Mouse (Mus musculus) megakaryocyte, adult 5-6 weeks (primary cell): ENCODE data around the gene Ercc6. TPM values are rescaled to one million over a fixed set of nuclear protein-coding genes. Genes with fewer than 3 reads are reported as not detected.
A peak's percentile ranks its signal among the peaks of the same experiment; 100 is the strongest.

Experiments
- ATAC-seq: 2 replicates; pipeline ENCODE4 v1.8.0; 2016; ENCODE audit warnings: mild to moderate bottlenecking, inconsistent platforms; ENCODE audit not compliant: poor library complexity, severe bottlenecking
- total RNA-seq, 2 experiments: library from RNA; stranded (forward) in 1 of 2; stranded (reverse) in 1 of 2; fragments of 153-499, 151-499 nt in 1 of 2; fragments of 221-1000, 200-1000 nt in 1 of 2; gene quantifications; 2 replicates each; pipeline versions ENCODE4 v1.2.3 to v1.2.4; 2015 to 2017

The Ercc6 gene
- total RNA-seq, 2 experiments from 2014 or later = 7.2 to 8.7 TPM

DNA sequence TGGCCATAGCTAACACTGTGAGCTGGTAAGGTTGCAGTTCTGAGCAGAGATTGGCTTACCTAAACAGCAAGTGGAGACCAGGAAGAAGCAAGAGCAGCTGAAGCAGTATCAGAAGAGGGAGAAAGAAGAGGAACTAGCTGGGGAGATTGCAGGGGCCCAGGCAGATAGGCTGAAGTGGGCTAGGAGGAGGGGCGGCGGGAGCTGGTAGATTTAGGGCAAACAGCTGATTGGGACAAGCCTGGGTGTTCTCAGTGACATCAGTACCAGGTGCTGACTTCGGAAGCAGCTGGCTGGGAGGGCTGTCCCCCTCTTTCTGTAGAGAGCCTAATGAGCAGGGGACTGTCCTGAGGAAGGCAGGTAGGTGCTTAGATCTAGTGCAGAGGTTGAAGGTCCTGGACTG, 48.1 kb downstream of the Ercc6 start:
- ATAC-seq = no peak

DNA sequence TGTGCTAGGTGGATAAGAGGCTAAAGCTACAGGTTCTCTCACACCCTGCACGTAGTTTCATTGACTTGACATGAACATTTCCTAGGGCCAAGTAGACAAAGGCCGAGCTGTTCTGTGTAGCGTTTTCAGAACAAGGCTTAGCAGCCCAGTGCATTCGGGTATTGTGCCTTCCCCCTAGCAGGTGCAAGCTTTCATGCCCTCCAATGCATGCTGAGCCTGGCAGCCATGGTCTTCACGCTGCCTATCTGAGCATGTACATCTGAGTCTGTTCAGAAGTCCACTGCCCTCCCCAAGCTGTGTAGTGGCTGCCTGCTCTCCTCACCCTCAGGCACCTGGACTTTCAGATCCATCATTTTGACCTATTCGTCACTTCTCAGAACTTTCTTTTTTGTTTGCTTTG, 50.3 kb downstream of the Ercc6 start:
- no peak for ATAC-seq

DNA sequence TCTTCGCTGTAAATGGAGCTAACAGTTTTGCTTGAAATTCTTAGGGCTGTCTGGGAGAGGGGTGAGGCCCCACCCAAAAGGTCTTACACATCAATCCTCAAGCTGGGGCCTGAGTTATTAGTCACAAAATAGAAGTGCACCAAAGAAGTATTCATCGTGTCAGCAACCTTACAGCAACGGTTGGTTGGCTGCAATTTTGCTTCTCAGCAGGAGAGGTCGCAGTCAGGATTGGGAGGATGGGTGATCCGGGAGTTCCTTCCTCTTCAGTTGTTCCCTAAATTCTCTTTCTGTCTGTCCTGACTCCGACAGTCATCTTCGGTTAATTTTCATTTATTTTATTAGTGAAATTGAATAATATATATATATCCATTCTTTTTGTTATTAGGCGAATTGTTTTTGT, 59.2 kb downstream of the Ercc6 start:
- ATAC-seq = no peak

DNA sequence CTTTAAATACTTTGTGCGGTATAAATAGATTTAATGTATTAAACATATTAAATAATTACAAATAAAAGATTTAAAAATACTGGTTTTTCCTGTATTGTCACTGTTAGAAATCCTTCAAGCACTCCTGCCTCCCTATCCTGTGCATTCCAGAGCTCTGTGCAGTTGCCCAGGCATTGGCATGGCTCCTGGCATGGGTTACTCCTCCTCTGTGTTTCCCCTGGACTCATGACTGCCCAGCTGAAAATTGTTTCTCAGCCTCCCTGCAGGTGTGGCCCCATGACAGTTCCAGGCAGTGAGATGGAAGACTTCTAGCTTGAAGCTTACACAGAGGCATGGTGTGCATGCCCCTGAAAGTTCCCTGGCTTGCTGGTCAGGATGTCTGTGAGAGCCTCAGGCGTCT, 65.1 kb downstream of the Ercc6 start:
- no peak for ATAC-seq

DNA sequence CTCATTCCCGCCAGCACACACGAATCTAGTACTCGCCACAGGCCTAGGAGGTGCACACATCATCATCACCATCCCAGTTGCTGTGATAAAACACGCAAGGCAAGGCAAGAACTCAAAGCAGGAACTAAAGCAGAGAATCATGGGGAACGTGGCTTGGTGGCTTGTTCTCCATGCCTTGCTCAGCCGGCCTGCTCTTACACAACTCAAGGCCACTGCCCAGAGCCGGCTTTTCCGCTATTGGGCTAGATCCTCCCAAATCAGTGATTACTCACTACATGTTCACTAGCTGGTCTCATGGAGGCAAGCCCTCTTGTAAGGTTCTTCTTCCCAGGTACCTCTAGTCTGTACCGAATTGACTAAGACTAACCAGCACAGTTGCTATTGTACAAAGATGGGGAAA, 70.4 kb downstream of the Ercc6 start:
- ATAC-seq = no peak

DNA sequence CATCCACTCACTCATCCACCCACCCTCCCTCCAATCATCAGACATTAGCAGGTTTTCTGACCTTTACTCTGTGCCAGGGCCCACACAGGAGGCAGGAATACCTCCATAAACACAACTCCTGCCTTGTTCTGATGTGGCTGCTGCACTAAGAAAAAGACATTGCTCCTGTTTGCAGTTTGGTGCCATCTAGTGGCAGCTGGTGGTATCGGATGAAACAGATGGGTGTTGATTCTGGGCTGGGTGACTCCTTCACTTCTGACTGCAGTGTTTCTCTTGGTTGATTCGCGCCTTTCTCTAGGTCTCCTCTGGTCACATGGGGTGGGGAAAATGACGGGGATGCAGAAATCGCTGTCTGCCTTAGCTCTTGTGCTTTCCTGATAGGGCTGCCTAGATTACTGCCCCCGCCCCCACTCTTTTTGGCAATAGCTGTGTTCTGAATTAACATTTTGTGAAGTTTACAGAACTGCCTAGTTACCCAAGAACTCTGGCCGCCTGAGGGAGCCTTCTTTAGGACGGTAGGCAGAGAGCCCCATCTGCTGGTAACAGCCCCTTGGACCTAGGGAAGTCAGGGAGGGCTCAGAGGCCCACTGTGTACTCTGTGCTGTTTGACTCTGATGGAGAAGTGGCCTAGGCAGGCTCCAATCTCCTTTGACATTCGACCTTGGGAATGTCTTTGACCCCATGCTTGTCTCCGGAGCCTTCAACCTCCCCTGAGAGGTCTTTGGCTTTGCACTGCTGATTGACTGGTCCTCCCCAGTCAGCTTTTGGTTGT, 73.9 kb downstream of the Ercc6 start:
- ATAC-seq = peak; percentile 51; the same call in 1 of the 2 replicates

DNA sequence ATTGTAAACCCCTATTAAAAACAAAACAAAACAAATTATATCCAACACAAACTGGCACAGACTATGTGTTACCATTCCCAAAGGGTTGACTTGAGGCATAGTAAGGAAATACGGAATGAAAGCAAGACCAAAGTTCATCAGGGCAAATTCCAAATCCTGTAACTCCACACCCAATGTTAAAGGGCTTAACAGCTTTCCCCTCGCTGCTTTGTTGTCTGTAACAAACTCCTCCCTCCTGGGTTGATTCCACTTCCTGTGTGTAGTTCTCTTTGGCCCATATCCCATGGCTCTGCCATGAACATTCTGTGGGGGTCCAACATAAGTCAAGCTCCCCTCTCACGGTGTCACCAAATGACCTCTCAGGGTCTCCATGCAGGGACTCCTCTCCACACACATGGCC, 77.1 kb downstream of the Ercc6 start:
- no peak for ATAC-seq

DNA sequence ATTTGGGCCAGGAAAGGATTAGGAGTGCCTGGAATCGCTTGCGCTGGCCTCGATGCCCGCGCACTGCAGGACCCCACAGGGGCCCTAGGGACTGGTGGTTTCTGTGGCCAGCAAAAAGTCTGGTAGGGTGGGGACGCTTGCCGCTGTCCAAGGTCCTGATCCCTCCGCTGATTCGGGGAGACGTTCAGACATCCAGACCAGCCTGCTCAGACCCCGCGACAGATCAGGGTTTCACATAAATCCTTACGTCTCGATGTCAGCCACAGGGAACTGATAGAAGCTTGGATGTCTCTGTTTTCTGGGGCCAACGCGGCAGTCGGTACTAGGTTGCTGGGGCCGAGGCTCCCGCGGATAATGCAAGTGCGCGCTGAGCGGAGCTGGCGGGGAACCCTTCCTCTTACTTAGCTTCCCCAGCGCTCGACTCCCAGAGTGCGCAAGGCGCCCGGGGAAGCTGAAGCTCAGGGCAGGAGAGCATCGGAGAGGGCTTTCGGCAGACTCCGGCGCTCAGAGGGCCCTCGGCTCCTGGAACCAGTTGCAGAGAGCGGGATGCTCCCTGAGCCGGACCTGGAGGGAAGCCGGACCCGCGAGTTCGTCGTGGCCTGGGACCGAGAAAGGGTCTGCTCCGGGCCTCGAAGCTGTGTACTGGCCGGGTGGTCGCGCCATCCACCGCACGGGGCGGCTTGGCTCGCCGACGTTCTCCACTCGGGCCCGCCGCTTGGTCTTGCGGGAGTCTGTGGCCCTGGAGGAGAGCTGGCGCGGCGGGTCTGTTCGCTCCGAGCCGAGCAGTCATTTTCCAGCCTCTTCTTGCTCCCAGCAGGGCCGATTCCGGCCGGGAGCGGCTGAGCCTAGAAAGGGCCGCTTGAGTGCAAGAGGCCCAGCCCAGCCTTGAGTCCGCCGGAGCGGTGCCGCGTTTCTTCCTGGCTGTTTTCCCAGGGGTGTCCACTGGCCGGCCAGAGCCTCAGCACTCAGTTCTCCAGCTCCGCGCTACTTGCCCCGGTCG, 84.2 kb downstream of the Ercc6 start:
- ATAC-seq = 0 out of 2 replicates have a peak, but pooled peaks have one; percentile 33

DNA sequence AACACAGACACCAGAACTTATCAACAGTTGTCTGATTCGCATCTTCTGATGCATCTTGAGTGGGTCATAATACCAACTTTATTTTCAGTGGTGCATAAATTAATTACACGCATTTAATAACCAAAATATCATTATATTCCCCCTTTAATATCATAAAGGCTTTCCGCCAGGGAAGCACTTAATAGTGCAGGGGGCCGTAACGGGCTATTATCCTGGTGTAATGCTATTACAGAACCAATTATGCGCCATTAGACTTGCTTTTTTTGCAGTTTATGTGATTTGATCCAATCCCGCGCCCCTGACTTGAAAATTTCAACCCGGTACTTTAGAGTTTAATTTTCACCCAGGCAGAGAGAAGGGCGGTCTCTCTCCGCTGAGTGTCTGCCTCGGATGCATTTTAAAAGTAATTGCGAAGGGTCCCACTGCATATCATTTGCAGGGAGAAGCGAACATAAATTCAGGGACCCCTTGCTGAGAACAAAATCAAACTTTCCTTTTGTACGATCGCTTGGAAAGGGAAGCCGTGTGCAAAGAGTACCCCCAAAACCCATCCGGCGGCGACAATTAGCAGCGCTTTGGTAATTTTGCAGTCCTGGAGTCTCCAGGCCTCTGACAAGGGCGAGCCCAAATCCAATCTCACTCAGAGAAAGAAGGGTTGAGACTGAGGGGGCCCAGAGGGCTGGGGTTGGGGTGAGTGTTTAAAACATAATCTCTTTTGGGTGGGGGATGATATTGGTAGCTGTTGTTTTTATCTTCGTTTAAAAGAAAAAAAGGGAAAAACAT, 85.3 kb downstream of the Ercc6 start:
- ATAC-seq = no peak

DNA sequence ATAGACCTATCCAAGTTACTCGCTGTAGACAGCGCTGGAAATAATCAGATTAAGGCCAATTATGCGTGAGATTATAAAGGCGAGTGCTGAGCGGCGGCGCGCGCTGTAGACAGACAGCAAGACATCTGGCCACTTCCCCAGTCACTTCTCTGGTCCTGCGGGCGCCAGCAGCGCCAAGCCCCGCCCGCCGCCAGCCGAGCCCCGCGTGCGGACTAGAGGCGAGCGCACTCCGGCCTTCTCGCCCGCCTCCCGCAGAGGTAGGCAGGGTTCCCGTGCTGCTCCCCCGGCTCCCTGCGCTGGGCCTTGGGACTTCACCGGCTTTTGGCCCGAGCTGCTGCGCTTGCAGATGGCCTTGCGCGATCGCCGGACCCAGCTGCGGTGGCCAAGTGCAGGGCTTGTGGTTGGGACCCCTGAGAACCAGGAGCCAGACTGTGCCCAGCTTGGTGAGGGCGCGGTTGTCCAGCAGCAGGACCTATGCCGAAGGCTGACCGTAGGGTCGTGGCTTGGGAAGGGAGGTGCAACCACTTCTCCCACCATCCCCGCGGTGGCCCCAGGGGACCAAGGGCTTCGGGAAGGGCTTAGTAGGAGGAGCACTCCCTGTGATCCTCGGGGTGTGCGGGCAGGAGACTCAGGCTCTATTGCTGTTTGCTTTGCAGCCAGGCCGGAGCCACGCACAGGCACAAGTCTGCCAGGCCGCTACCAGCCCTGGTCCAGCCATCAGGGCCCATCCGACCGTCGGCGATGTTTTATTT, 86.1 kb downstream of the Ercc6 start, which contains the start of gene Prrxl1:
Gene Prrxl1 (plus strand): TSS at position 118 of the 752 bp plus-strand sequence.
- no peak for ATAC-seq

DNA sequence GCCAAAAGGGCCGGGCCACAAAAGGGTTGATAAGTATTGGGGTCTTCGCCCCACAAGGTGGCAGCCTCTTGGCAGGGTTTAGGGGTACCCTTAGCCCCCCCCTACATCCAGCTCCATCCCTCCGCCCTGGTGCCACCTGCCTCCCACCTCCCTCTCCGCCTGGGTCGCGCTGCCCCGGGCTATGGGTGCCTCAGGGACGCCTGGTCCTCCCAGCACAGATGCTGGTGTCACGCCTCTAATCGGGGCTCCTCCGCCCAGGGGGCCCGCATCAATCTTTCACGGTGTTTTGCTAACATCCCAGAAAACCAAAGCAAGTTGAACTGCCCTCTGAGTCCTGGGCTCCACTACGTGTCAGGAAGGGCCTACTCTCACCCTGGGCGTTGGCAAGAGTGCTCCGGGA, 86.8 kb downstream of the Ercc6 start:
- no peak for ATAC-seq

DNA sequence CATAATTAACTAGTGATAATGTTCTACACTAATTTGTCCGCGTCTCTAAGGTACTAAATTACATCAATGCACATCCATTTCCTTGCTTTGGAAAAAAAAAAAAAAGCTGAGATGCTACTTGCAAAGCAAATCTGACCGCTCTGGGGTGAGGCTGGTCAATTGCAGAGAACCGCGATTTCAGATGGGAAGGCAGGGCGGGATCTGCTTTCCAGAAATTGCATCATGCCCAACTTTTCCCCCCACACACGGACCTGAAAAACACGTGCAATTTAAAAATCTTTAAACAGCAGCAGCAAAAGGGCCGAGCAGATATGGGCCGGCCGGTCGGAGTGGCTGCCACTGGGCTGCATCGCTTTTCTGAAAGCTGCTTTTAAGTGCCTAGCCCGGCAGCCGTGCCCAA, 92.2 kb downstream of the Ercc6 start:
- no peak for ATAC-seq

DNA sequence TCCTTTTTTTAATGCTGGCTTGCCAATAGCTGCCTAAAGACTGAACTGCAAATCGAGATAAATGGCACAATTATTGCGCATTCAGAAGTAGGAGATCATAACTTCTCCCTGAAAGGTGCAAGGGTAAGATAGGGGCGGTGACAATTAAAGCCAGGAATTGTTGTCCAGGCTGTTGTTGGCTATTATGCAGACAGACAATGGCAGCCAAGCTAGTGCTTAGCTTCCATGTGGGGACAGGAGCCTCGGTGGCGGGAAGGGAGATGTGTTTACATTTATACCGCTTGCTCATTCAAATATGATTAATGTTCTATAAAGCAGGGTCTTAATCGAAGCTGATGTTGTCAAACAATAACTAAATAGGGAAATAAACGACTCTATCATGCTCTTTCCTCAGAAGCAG, 93.0 kb downstream of the Ercc6 start:
- no peak for ATAC-seq

DNA sequence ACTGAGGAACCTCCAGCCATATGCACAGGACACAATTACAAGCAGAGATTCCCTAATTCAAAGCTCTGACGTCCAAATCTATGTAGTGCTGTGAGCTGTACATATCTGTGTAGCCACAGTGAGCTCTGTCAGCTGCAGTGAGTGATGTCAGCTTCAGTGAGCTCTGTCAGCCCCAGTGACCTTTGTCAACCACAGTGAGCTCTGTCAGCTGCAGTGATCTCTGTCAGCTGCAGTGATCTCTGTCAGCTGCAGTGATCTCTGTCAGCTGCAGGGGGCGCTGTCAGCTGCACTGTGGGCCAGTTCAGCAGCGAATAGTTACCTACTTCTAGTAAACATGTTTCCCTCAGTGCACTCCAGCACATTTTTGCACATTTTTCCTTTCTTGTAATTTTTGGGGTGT, 96.1 kb downstream of the Ercc6 start:
- ATAC-seq = no peak

DNA sequence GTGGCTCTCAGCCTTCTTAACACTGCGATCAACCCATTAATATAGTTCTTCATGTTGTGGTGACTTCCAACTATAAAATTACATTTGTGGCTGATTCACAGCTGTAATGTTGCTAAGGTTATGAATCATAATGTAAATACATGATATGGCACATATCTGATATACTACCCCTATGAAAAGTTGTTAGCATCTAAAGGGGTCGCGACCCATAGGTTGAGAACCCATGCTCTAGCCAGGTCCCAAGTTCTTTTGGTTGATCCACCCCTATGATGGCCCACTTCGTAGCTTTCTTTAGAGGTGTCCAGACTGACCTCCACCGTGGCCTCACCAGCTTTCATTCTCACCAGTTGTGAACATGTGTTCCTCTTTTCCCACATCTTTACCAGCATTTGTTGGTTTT, 103.9 kb downstream of the Ercc6 start:
- ATAC-seq = no peak

DNA sequence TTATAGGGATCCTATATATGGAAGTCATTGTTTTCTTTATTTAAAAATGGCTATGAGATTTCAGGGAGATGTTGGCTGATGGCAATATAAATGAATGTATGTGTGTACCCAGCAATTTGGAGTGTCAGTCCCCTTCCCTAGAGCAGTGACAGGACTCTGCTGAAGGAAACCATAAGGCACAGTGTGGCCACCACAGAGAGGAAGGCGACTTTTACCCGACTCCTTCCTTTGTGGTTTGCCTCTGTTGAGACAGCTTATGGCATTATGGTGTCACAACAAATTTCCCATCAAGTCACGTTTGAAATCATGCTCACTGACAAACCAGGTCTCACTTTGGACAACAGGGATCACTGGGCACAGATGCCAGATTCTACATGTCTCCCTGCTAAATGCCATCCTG, 110.9 kb downstream of the Ercc6 start:
- peak; percentile 62 for ATAC-seq

DNA sequence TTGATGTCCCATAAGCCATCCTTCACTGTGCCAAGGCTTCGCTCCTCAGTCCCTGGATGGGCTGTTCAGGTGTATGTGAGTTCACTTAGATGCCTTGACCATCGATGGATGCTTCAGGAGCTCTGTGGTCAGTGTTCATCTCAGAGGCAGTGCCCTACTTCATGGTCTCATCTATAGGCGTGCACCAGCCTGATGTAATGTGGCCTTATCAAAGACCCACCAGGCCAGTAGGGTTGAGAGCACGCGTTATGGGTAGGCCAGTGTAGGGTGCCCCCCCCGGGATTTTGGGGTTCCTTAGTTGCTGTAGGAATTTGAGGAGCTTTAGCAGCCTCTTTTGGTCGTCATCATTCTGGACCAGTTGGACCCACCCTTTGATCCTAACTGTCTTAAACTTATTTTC, 111.5 kb downstream of the Ercc6 start:
- no peak for ATAC-seq

DNA sequence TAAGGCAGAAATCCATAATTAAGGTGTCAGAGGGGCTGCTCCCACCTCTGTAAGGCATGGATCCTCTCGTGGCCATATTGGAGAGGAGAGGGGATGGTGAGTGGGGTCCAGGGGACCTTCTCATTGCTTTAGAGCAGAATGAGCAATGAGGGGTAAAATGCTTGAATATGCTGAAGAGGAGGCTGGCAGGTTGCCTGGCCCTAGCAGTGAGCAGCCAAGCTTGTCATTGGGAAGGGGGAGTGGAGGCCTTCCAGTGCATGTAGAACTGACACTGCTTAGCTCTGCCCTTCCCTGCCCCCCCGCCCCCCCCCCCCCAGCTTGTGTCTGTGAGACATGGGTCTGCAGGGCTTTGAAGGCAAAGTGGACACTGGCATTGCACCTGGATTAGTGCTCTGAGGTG, 114.0 kb downstream of the Ercc6 start:
- ATAC-seq = no peak

DNA sequence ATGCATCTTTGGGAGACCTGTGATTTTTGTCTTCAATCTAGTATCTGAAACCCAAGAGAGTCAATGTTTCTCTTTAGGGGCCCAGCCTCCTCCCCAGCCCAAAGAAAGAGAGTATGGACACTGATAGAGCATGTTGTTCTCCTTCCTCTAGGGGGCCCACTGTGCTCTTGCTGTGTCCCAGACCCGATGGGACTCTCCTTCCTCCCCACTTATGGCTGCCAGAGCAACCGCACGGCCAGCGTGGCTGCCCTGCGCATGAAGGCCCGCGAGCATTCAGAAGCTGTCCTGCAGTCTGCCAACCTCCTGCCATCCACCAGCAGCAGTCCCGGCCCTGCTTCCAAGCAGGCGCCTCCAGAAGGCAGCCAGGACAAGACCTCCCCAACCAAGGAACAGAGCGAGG, 115.3 kb downstream of the Ercc6 start:
- ATAC-seq = no peak
